Mouse (Mus musculus) liver, embryonic 15.5 days (tissue): ENCODE measurements around the gene Sapcd1. TPM values are rescaled to one million over a fixed set of nuclear protein-coding genes. Genes with fewer than 3 reads are reported as not detected.
A peak's percentile ranks its signal among the peaks of the same experiment; 100 is the strongest.

Experiments used
- ATAC-seq: fragments of 200-750 bp; cut with Nextera tagmentation; 2 replicates; pipeline ENCODE4 v1.8.0; 2017; ENCODE audit warnings: moderate number of reproducible peaks, mild to moderate bottlenecking, moderate library complexity; ENCODE audit not compliant: insufficient read depth
- H3K27ac ChIP-seq: fragments of 300-500 bp; sonication (generic); replicated peaks from 2 replicates; pipeline ENCODE4 v1.5.1; 2015; ENCODE audit warnings: mild to moderate bottlenecking, inconsistent platforms
- H3K27me3 ChIP-seq: fragments of 300-500 bp; sonication (generic); 2 replicates; pipeline ENCODE4 v1.6.1; 2015; ENCODE audit warnings: mild to moderate bottlenecking, inconsistent platforms
- H3K36me3 ChIP-seq: fragments of 300-500 bp; sonication (generic); replicated peaks from 2 replicates; pipeline ENCODE4 v1.6.1; 2015; ENCODE audit warnings: moderate library complexity, mild to moderate bottlenecking, inconsistent platforms
- H3K4me1 ChIP-seq: fragments of 300-500 bp; sonication (generic); replicated peaks from 2 replicates; pipeline ENCODE4 v1.6.1; 2015; ENCODE audit warnings: inconsistent platforms
- H3K4me2 ChIP-seq: fragments of 300-500 bp; sonication (generic); 2 replicates; pipeline ENCODE4 v1.6.1; 2015; ENCODE audit warnings: moderate library complexity, mild to moderate bottlenecking, inconsistent platforms
- H3K4me3 ChIP-seq: fragments of 300-500 bp; sonication (generic); replicated peaks from 2 replicates; pipeline ENCODE4 v1.5.1; 2015; ENCODE audit warnings: mild to moderate bottlenecking, inconsistent platforms
- H3K9ac ChIP-seq: fragments of 300-500 bp; sonication (generic); 2 replicates; pipeline ENCODE4 v1.6.1; 2015; ENCODE audit warnings: moderate library complexity, mild to moderate bottlenecking, inconsistent platforms
- H3K9me3 ChIP-seq: fragments of 300-500 bp; sonication (generic); replicated peaks from 2 replicates; pipeline ENCODE4 v1.6.1; 2016; ENCODE audit warnings: inconsistent platforms
- WGBS: fragments of 180-500 bp; shearing (Covaris S2); methylation state at CpG from one replicate; pipeline ENCODE4 v1.1.7; 2015; ENCODE audit warnings: mixed read lengths; ENCODE audit not compliant: insufficient replicate concordance; 5-methylcytosine and 5-hydroxymethylcytosine counted together
- polyA plus RNA-seq: library from polyadenylated mRNA; unstranded; fragments of >200 nt; fragmentation: Nextera tagmentation; extraction: Ambion mirVana; gene quantifications from 2 replicates; pipeline ENCODE4 v1.2.1, GENCODE M21; 2015

The Sapcd1 gene
- 2.2 and 2.3 TPM in 2 replicates for polyA plus RNA-seq

DNA sequence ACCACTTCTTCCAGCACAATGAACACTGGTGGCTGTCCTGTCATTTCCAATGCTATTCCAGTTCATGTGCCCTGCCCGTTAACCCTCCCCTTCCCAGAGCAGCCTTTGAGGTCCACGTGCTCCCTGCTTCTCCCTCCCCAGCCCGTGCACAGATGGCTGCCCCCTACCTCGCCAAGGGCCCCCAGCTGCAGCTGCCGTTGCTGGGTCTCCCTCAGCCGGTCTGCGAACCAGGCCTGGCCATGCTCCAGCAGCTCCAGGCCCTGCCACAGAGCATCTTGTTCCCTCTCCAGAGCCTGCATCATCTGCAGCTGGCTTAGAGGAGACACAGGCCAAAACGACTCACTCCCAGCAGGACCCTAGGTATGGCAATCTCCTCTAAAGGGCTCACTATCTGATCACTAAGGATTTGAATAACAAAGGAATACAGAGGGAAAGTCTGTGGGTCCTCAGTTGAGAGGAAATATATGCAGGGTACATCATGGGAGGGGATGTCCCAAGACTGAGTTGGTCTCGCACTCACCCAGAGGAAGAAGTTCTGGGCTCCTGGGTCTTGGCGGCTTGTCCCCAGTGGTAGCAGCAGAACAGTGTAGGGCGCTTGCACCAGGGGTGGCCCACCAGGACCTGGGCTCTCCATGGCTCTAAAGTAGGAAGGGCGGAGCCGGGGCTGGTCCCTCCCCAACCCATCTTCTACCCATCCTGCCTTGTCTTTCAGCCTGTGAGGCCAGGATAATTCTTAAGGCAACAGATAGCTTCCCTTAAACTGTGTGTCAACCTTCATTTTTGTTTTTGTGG, at the start of gene Sapcd1:
TSS of gene Sapcd1 (minus strand) at position 740 of the 792 bp plus-strand sequence.
- Histone ChIP-seq H3K9ac (no peak within 1 kb of the TSS), H3K27me3 (no peaks in the 10 kb centered on the region), H3K9me3 (no peaks in the 10 kb centered on the region), H3K4me3 (no peak within 1 kb of the TSS), H3K4me2 (no peak within 1 kb of the TSS), H3K36me3 (no peaks in the 10 kb centered on the region), H3K27ac (no peak within 1 kb of the TSS), H3K4me1 (peaks cover 71% of the 10 kb centered on the region)
- ATAC-seq = no peak
- WGBS = 52% methylated on average over 13 of the region's 13 CpGs

DNA sequence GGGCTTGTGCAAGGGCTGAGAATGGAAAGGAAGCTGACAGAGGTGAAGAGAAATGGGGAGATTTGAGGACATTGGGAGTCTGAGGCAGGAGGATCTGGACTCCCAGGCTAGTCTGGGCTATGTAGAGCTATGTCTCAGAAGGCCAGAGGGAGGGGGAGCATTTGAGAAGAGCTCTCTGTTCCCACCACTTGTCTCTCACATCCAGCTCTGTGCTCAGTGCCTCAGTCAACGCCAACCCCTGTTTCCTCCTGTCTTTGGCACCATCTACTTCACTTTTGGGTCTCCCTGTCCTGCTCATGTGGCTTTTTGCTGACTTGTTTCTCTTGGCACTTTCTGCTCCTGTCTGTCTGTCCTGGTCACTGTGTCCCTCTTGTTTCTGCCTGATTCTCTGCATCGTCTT, 49.5 kb upstream of the Sapcd1 start:
- Histone ChIP-seq H3K9ac (no peak overlapping the region), H3K4me1 (peaks cover 46% of the 10 kb centered on the region), H3K4me3 (no peak overlapping the region), H3K36me3 (no peaks in the 10 kb centered on the region), H3K27ac (no peak overlapping the region), H3K27me3 (peaks cover 30% of the 10 kb centered on the region), H3K9me3 (no peaks in the 10 kb centered on the region), H3K4me2 (no peak overlapping the region)
- WGBS = 18% methylated on average over 2 of the region's 2 CpGs
- ATAC-seq = no peak

- Histone ChIP-seq H3K4me1 (peaks cover 46% of the 10 kb centered on the region), H3K4me3 (no peak within 1 kb of the TSS)
Observed at GRCm38 (mm10) chr17:35076507-35077176, 48.8 kb upstream of the Sapcd1 start, which contains the start of gene Ly6g6e. Gene Ly6g6e (plus strand): TSS chr17:35076902.

DNA sequence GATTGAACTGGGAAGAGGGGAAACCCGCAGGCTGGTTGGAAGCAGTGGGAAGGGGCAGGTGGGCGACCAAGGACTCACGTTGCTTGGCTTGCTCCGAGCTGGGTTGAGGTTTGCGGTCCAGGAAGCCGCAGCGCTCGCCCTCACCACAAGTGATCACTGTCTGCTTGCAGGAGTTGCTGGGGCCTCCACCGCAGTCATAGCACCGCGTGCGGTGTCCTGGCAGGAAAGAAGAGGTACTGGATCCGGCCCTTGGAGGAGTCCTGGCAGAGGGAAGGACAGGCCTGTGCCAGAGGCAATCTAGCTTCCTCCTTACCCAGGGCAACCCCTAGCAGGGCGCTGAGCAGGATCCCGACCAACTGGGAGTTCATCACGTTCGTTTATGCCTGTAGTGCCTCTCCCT, 46.3 kb upstream of the Sapcd1 start:
- no peaks in the 10 kb centered on the region for H3K9me3 ChIP-seq
- 24% methylated on average over 17 of the region's 17 CpGs for WGBS
- peaks cover 44% of the 10 kb centered on the region for H3K27me3 ChIP-seq
- H3K4me1 ChIP-seq = peaks cover 31% of the 10 kb centered on the region
- no peak overlapping the region; the same call in 1 of the 2 replicates for H3K9ac ChIP-seq
- no peak for ATAC-seq
- H3K36me3 ChIP-seq = no peaks in the 10 kb centered on the region
- H3K27ac ChIP-seq = no peak overlapping the region
- H3K4me2 ChIP-seq = no peak overlapping the region
- no peak overlapping the region for H3K4me3 ChIP-seq

More at GRCm38 (mm10) chr17:35076507-35077176, 48.8 kb upstream of the Sapcd1 start, which contains the start of gene Ly6g6e:
- no peak for ATAC-seq
- no peak within 1 kb of the TSS for H3K27ac ChIP-seq
- no peak within 1 kb of the TSS for H3K9ac ChIP-seq
- no peaks in the 10 kb centered on the region for H3K36me3 ChIP-seq
- whole genome bisulfite sequencing = 33% methylated on average over 10 of the region's 10 CpGs
- H3K9me3 ChIP-seq = no peaks in the 10 kb centered on the region
- peak within 1 kb of the TSS; percentile 29 for H3K4me2 ChIP-seq
- H3K27me3 ChIP-seq = peaks cover 30% of the 10 kb centered on the region

GRCm38 (mm10) chr17:35071454-35071853, 43.6 kb upstream of the Sapcd1 start:
- no peaks in the 10 kb centered on the region for H3K36me3 ChIP-seq
- ATAC-seq = no peak
- 67% methylated on average over 9 of the region's 9 CpGs for WGBS

DNA sequence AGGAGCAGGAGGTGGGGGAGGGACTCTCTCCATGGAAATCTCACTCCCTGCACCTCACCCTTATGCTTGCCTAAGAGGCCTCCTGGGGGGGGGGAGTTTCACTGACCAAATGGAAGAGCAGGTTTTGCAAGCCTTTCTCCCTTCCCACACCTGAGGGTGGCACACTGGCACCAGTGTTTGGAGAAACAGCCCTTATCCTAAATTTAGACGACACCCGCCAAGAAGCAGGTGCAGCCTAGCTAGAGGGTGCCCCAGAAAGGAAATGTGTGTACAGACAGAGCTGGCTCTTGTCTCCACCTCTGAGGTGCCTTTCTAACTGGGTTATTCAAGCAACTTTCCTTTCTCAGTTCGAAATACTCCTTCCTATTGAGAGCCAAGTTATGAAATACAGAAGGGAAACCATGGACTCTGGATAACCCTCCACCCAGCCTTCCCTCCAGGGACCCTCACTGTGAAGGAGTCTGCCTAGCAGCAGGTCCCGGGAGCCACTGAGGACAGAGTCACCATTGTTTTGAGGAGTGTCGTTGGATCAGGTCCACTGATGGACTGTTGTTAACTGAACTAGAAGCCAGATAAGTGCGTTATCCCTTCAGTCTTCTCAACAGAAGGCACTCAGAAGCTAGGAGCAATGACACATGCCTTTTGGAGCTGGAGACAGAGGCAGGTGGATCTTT, 42.9 kb upstream of the Sapcd1 start:
- Histone ChIP-seq H3K27me3 (peaks cover 60% of the 10 kb centered on the region), H3K4me2 (no peak overlapping the region), H3K36me3 (no peaks in the 10 kb centered on the region), H3K4me1 (peaks cover 17% of the 10 kb centered on the region), H3K9ac (no peak overlapping the region), H3K4me3 (no peak overlapping the region), H3K9me3 (no peaks in the 10 kb centered on the region), H3K27ac (no peak overlapping the region)
- no peak for ATAC-seq
- WGBS = 33% methylated on average over 6 of the region's 6 CpGs

More at GRCm38 (mm10) chr17:35071454-35071853, 43.6 kb upstream of the Sapcd1 start:
- no peak overlapping the region for H3K27ac ChIP-seq
- no peaks in the 10 kb centered on the region for H3K9me3 ChIP-seq
- peaks cover 52% of the 10 kb centered on the region for H3K27me3 ChIP-seq
- no peak overlapping the region for H3K4me3 ChIP-seq
- peaks cover 14% of the 10 kb centered on the region for H3K4me1 ChIP-seq
- H3K9ac ChIP-seq = no peak overlapping the region
- H3K4me2 ChIP-seq = no peak overlapping the region

- Histone ChIP-seq H3K4me3 (no peak overlapping the region), H3K9ac (no peak overlapping the region), H3K9me3 (no peaks in the 10 kb centered on the region), H3K4me1 (peaks cover 31% of the 10 kb centered on the region), H3K27ac (no peak overlapping the region), H3K36me3 (no peaks in the 10 kb centered on the region), H3K4me2 (no peak overlapping the region), H3K27me3 (peaks cover 75% of the 10 kb centered on the region)
- 67% methylated on average over 17 of the region's 17 CpGs for WGBS
- ATAC-seq = no peak
Observed at GRCm38 (mm10) chr17:35068213-35068914, 40.5 kb upstream of the Sapcd1 start.

DNA sequence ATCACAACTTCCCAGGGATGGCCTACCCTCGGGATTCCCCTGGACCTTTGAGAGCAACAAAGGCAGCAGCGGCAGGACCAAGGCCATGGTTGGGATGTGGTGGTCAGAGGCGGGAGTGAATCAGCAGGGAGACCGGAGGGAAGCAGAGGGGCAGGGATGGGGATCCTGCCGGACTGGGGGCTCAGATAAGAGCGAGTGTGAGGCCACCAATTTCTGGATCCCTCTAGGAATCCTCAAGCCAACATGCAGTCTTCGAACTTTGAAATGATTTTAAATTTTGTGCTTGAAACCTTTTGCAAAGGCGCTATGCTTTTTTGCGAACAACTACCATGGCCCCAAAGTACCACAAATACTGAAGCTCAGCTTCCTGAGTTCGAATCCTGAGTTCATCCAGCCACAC, 38.3 kb upstream of the Sapcd1 start, which contains the start of gene Mpig6b:
TSS of gene Mpig6b (minus strand) at position 101 of the 400 bp plus-strand sequence.
- Histone ChIP-seq H3K27ac (no peak within 1 kb of the TSS), H3K4me2 (peak within 1 kb of the TSS; percentile 71), H3K4me3 (peak within 1 kb of the TSS; percentile 37), H3K9me3 (no peaks in the 10 kb centered on the region), H3K36me3 (no peaks in the 10 kb centered on the region), H3K27me3 (peaks cover 82% of the 10 kb centered on the region), H3K4me1 (peaks cover 35% of the 10 kb centered on the region), H3K9ac (no peak within 1 kb of the TSS; the same call in 1 of the 2 replicates)
- WGBS = 34% methylated on average over 10 of the region's 10 CpGs
- no peak for ATAC-seq

GRCm38 (mm10) chr17:35064951-35065947, 37.4 kb upstream of the Sapcd1 start, which contains the start of gene Ly6g6c:
Gene Ly6g6c (plus strand): TSS chr17:35065388.
- peaks cover 81% of the 10 kb centered on the region for H3K27me3 ChIP-seq
- peak within 1 kb of the TSS; percentile 37 for H3K4me3 ChIP-seq
- H3K4me1 ChIP-seq = peaks cover 38% of the 10 kb centered on the region
- WGBS = under 1% methylated on average over 48 of the region's 48 CpGs
- H3K9me3 ChIP-seq = no peaks in the 10 kb centered on the region
- H3K4me2 ChIP-seq = peak within 1 kb of the TSS; percentile 71
- 0 out of 2 replicates have a peak, but pooled peaks have one; percentile 14 for ATAC-seq
- no peak within 1 kb of the TSS; the same call in 1 of the 2 replicates for H3K9ac ChIP-seq
- H3K36me3 ChIP-seq = no peaks in the 10 kb centered on the region
- H3K27ac ChIP-seq = no peak within 1 kb of the TSS
